Mouse (Mus musculus) lung, adult 2 months (tissue): ENCODE results near the gene Palmd.

Experiments used
- CTCF ChIP-seq: fragments of 200-500 bp; IDR thresholded peaks from 2 replicates; pipeline ENCODE4 v1.5.1; 2011; ENCODE audit warnings: mild to moderate bottlenecking, low read length, control low read depth; ENCODE audit not compliant: insufficient read depth
- POLR2A ChIP-seq: fragments of 200-500 bp; IDR thresholded peaks from 2 replicates; pipeline ENCODE4 v1.6.1; 2011; ENCODE audit warnings: low read depth, mild to moderate bottlenecking, control low read depth, low read length, borderline replicate concordance; ENCODE audit errors: extremely low read depth

DNA sequence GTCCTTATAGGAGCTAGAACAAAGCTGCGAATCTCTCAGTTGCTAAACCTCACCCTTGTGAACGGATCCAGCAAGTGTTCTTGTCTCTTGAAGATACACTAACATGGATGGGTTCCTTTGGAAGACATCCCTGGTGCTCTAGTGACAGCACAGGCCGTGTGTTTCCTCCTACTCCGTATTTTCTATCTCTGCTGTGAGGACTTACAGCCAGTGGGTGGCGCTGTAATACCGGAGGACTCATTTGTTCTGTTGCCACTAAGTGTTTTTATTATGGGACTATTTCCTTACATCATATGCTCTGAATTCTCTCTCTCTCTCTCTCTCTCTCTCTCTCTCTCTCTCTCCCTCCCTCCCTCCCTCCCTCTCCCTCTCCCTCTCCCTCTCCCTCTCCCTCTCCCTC, 64.6 kb downstream of the Palmd start:
- TF ChIP-seq CTCF (peak; percentile 45), POLR2A (no peak)
